Mouse (Mus musculus): ENCODE results near the gene Olfr1367.

Olfr1367 gene

DNA sequence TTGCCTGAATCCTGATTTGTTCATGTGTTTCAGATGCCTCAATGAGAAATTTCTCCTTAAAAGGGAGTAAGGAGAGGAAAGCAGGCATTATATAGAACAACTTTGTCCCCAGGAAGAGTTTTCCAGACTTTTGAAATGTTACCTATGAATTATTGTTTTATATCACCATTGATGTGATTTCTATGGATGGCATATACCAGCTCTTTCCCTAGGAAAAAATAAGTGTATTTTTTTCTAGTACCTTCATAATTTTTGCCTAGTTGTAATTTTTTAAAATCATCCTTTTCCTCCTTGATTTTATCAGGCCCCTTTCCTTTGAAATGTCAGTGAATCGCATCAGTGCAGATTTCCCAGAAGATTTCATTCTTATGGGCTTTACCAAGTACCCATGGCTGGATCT, at the start of gene Olfr1367:
Gene Olfr1367, plus strand, starts transcription at position 301 of the 400 bp plus-strand sequence.
- DNase-seq (ENCODE audit: extremely low spot score, low spot score), result no peak

DNA sequence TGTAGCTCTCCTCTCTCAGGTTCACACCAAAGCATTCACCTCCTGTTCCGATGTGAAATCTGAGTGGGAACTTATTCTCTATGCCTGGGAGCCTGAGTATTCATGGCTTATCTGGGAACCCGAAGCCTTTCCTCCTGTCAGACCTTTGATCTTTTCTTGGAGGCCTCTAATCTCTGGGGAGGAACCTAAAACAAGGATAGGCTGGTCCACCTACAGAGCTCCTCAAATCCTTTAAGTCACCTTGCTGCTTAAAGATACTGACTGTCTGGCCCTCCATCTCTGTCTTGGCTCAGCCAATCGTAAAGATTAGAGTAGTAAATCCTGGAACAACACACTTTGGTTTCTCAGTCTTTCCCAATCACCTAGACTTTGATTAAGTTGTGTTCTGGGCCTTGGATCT, 48.2 kb upstream of the Olfr1367 start:
- DNase-seq (ENCODE audit: extremely low spot score, low spot score), result no peak

DNA sequence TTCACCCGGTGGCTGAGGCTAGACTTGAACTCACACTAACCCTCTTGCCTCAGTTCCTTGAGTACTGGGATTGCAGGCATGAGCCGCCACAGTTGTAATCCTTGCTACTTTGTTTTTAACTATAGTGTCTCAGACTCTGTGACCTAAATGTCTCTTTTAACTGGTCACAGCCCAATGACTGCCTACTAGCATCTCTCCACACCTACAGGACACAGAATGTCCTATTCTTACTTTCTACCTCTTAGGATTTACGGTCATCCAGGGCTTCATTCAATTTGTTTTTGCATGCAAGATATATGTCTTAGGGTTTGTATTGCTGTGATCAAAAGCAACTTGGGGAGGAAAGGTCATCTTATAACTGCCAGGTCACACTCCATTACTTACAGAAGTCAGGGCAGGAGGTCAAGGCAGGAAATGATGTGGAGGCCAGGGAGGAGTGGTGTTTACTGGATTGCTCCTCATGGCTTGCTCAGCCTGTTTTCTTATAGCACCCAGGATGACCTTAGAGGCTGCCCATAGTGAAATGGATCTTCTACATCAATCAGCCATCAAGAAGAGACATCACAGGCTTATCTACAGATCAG, 42.1 kb upstream of the Olfr1367 start:
- DNase-seq (ENCODE audit: extremely low spot score, low spot score), result no peak

DNA sequence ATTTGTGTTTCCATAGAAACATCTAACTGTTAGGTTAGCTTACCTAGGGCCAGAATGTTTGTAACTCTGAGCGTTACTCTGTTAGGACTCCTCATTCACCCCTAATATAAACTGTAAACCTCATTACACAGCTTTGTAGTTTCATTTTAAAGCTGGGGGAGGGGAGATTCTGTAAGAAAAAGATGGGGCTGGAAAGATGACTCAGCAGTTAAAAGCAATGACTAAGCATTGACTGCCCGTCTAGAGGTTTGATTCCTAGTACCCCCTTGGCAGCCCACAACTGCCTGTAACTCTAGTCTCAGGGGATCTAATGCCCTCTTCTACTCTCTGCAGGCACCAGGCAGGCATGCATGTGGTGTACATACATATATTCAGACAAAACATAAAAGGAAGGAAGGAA, 36.9 kb upstream of the Olfr1367 start:
- no peak for DNase-seq (ENCODE audit: extremely low spot score, low spot score)

DNA sequence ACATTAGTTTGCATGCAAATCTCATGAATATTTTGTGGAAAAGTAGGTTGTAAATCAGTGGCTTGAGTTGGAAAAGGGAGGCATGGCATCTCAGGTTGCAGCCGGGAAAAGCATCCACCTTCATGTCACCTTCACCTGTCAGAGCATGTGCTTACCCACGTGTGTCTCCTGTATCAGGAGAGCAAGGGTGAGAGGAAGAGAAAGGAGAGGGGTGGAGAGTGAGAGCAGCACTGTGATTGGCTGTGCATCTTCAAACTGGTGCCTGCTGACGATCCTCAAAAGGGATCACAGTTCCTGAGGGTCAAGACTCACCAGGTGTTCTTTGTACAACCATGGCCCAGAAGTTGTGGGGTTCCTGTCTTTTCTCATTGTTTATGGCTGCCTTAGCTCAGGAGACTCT, 34.8 kb upstream of the Olfr1367 start, which contains the start of gene Gpx6:
Gene Gpx6, plus strand, starts transcription at position 200 of the 400 bp plus-strand sequence.
- no peak for DNase-seq (ENCODE audit: extremely low spot score, low spot score)

DNA sequence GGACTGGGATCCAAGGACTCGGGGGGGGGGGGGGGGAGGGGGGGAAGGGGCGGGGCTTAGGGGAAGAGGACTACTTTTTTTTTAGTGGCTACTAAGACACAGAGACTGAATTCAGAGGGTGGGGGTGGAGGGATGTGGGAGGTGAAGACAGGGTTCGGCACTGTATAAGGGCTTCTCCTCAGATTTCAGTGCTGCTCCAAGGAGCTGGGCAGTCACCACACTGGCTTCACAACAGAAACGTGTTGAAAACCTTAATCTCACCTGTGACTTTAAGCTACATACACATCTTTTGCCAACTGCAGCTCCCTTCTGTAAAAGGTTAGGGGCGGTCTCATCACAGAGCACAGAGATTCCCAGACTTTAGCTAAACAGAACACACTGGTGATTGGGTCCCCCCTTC, 33.9 kb upstream of the Olfr1367 start:
- DNase-seq (ENCODE audit: extremely low spot score, low spot score), result no peak

DNA sequence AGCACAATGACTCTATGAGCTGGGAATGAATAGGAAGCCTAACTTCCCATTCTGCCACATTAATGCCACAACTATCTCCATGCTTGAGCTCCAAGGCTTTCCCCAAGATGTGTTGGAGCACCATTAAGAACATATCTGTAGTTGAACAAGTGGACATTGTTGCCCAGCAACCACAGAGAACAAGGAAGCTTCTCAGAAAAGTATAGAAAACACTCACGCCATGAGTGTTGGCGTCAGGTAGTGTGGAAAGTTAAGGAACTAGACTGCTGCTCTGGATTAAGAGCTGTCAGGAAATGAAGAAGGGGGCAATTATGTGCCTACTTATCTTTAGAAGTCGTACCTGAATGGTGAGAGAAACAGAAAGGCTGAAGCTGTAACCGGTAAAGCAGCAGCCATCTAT, 32.8 kb upstream of the Olfr1367 start:
- DNase-seq (ENCODE audit: extremely low spot score, low spot score), result no peak

DNA sequence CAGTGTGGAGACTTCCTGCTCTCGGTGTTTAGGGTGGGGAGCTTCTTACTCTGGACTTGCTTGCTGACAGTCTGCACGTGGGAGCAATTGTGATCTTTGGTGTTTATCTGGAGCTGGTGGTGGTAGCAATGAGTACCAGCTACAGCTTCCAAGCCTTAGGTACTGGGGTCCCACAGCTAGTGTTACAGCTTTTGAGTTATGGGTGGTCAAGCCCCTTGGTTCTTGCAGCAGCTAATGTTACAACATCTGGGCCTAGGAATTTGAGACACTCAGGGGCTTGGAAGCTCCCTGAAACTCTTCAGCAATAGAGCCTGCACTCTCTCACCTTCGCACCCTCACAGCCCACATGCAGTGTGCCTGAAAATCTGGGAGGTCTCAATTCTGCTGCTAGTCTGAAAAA, 26.4 kb upstream of the Olfr1367 start:
- DNase-seq (ENCODE audit: extremely low spot score, low spot score), result no peak

DNA sequence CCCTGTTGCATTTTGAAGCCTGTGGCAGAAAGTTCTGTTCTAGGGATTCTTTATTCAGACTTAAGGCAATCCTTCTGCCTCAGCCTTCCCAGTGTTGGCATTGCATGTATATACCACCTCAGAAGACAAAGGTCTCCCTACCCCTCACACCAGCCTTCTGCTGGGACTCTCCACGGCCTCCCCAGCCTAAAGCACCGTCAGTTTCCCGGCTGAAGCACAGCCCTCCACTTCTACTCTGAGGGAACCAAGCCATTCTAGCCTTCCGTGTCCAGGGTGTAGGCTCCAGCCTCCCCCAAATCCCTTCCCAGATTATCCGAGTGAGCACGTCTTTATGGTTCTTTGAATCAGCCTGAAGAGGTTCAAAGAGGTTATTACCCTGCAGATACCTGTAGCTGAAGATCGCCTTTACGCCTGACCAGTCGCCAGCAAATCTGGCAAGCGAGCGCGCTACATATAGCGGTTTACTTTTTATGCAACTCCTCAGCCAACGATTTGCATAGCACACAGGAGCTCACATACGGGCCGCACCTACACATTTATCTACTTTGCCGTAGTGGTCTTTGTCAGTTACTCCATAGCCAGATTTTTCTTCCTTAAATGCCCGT, 24.7 kb upstream of the Olfr1367 start:
- peak; percentile 52 for DNase-seq (ENCODE audit: extremely low spot score, low spot score)

DNA sequence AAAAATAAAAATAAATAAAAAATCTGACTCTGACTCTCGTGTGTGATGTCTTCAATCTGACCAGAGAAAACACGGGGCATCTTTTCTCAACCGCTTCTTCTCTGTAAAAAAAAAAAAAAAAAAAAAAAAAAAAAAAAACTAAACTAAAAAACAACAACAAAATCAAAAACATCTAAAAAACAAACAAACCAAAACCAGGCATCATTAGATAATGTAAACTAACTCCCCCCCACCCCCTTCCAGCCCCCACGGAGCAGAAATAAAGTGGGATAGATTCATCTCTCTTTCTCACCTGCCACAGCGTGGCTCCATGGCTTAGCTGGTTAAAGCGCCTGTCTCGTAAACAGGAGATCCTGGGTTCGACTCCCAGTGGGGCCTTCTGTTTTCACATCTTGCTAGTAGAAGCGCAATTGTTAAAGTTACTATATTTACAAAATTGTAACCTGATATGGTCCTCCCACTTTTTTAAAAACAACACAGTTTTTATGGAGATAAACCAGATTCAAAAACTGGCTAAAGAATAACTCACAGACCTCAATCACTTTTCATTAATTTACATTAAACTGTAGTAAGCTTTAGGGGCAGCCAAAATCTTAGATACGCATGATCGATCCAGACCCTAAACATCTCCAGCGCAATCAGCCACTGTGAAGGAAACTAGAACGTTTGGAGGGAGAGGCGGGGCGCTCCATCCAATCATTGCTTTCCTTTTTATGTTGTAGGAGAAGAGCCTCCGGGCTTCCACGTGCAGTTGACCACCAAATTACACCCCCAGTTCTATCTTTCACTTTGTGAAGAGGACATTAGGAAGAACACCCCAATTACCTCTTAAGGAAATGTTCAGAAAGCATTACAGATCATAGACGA, 24.0 kb upstream of the Olfr1367 start:
- DNase-seq (ENCODE audit: extremely low spot score, low spot score), result peak; percentile 65

DNA sequence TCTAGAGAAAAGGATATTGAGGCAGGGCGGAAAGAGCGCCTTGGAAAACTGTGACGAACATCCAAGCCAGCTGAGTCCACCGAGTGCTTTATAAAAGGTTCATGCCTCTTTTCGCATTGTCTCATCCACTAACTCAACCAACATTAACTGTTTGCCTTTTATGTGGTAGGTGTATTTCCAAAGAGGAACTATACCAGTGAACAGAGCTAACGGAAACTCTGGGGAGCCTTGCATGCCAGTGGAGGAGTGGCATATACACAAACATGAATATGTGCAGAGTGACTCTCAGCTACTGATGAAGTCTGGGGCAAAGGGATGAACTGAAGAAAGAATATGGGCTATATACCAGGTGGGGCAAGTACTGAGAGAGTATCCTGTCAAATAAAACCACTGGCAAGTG, 23.3 kb upstream of the Olfr1367 start:
- DNase-seq (ENCODE audit: extremely low spot score, low spot score), result no peak

DNA sequence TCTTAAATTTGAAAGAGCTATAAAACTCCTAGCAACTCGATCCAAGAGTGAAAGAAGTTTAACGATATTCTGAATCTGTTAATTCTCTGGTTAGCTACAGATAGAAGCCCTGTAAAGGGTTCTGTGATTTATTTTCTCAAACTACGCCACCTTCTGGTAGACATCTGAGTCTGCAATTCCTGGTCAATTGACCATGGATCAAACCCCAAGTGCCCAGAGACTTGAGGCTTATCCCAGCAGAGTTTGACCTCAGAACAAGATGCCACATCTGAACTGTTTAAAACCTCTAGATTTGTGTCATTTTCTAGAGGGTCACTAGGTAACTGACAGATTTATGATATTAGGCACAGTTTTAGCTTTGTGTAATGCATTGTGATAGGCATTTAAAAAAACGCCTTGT, 20.5 kb upstream of the Olfr1367 start:
- DNase-seq (ENCODE audit: extremely low spot score, low spot score), result no peak

DNA sequence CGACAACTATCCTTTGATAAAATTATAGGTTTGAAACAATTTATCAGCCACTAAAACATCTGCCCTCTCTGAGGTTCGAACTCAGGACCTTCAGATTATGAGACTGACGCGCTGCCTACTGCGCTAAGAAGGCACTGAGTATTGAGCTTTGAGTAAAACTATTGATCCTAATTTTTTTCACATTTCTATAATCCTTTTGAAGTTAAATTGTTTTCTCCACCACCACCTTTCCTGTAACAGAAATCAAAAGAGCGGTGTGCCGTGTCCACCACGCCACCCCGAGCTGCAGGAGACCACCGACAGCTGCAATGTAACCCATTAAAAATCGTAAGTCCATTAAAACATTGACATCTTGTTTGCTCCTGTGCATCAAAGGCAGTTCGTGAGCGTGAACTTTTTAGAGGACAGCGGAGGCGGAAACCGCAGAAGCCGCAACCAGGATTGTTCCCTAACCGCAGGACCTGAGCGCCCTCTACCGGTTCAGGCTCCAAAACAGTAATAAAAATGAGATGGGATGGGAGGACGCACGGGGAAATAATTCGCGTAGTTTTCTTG, 20.0 kb upstream of the Olfr1367 start:
- peak; percentile 88 for DNase-seq (ENCODE audit: extremely low spot score, low spot score)

DNA sequence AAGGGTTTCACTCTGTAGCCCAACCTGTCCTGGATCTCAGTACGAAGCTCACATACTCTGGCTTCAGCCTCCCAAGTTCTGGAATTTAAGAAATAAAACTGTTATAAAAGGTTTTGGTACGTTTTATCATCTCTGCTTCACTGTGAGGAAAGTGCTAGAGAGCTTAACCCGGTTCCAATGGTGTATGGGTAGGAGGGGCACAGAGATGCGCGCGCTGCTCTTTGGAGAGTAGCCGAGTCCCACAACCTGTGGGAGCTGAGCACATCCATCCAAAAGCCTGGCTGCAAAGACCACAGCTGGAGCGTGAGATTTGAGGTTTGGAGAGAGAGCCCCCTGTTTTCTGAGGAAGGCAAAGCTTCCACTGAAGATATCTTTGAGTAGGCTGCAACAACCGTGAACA, 19.3 kb upstream of the Olfr1367 start:
- peak; percentile 39 for DNase-seq (ENCODE audit: extremely low spot score, low spot score)

DNA sequence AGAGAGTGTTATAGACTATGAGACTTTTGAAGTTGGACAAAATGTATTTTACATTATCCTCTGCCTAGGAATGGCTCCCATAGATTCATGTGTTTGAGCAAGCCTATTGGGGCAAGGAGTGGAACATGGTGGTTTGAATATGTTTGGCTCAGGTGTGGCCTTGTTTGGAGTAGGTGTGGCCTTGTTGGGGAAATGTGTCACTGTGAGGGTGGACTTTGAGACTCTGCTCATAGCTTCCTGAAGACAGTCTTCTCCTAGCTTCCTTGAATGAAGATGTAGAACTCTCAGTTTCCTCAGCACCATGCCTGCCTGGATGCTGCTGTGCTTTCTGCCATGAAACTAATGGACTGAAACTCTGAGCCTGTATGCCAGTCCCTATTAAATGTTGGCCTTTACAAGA, 3.9 kb downstream of the Olfr1367 start:
- no peak for DNase-seq (ENCODE audit: extremely low spot score, low spot score)

DNA sequence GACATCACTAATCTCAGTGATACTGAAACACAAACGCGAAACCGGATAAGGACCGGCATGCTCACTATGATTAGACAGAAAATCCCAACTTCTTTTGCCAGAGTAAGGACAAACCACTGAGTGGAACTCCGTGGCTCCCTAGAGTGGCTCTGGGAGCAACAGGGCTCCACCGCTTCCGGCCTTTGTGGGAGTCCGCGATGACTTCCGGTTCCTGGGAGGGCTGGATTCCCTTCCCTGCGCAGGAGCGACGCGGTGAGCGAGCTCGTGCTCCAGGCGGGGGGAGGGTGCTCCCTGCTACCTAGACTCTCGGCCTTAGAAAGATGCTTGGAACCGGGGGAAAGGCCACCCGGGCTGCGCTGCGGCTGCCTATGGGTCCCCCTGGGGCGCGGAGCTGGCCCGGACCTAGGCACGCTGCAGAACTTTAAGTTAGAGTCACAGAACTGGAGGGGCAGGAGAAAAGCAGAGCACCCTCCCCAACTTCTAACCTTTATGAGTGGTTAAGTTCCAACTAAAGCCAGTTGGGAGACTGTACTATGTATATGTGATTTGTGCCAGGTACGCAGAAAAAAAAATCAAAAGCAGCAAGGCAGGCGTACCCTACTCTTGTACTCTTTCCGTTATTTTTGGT, 16.0 kb downstream of the Olfr1367 start, which contains the start of gene Zscan12:
Gene Zscan12, plus strand, starts transcription at position 200 of the 628 bp plus-strand sequence.
- DNase-seq (ENCODE audit: extremely low spot score, low spot score), result peak; percentile 93

DNA sequence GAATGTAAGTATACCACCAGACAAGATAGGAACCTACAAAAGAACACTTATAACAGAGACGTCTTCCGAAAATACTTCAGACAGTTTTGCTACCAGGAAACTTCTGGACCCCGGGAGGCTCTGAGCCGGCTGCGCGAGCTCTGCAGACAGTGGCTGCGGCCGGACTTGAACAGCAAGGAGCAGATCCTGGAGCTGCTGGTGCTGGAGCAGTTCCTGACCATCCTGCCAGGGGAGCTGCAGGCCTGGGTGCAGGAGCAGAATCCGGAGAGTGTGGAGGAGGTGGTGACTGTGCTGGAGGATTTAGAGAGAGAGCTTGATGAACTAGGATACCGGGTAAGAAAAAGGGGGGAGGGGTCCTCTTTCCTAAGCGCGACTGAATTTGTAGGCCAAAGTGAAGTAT, 17.0 kb downstream of the Olfr1367 start:
- peak; percentile 15 for DNase-seq (ENCODE audit: extremely low spot score, low spot score)

DNA sequence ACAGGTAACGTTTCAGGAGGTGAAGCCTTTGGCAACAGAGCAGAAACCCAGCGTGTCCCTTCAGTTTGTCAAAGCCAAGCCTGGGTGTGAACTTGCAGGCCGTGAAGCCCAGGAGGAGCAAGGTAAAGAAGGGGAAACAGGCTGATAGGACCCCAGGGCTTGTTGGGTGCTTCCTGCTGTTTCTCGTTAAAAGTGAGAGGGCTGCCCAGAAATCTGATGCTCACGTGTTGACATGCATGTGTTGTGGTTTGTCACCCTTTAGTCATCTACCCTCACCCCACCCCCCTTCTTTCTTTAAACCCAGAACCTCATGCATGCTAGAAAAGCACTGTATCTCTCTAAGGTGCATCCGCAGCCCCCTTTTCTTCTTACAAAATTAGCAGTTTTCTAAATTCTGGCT, 19.9 kb downstream of the Olfr1367 start:
- DNase-seq (ENCODE audit: extremely low spot score, low spot score), result no peak

DNA sequence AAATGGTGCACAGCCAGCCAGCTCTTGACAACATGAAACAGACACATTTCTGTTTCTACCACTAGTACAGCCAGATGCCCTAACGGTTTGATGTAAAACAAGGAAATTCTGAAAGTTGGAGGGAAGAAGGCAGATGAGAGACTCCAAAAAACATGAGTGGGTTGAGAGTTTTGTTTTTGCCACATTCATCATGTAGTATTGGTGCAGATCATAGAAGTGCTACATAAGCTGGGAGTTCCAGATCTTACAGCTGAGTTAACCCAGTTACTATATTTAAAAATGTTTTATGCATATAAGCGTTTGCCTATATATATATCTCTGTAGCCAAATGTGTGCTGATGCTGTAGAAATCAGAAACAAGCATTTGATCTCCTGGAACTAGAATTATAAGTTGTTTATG, 26.0 kb downstream of the Olfr1367 start:
- no peak for DNase-seq (ENCODE audit: extremely low spot score, low spot score)

DNA sequence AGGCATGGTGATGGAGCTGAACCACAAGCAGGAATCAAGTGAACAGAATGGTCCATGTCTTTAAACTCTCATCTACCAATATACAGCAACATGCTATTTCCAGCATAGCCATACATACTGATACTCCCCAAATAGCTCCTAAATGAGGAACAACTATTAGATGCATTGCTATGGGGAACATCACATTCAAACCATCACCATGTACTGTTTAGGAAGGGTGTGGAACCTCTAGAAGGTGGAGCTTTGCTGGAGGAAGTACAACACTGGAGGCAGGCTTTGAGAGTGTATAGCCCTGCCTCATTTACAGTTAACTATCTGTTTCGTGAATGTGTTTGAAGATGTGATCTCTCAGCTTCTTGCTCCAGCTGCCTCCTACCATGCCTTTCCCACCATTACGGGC, 31.1 kb downstream of the Olfr1367 start:
- DNase-seq (ENCODE audit: extremely low spot score, low spot score), result no peak

DNA sequence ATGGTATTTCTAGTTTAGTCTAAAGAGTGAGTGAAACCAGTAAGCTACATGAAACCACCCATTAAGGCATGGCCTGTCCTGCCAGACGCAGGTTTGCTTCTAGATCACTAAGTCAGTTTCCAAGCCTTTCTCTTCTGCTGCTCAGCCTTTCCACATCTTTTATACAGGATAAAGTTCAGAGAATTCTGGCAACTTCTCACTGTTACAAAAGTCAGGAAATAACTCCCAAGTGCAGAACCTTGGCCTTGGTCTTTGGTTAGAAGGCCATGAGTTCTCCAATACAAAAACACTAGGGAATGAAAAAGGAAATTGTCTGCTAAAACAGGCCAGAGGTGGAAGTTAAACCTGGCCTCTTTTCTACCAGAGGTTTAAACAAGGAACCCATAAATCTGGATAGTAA, 48.5 kb downstream of the Olfr1367 start:
- DNase-seq (ENCODE audit: extremely low spot score, low spot score), result no peak

DNA sequence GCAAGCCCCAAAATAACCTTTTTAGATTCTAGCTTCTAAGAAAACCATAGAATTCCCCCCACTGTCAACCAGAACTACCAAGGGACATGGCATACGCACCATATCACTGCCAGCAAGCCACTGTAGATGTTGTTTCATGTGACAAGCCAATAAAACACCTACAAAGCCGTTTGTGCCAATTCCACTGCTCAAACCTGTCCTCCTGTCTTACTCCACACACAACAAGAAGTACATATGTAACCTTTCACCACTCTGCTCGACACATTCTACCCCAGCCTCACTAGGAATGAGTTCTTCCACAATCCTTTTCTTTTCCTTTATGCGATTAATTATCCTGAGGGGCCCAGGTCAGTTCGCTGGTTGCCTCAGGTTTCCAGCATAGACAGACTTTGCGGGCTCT, 48.9 kb downstream of the Olfr1367 start:
- DNase-seq (ENCODE audit: extremely low spot score, low spot score), result no peak
